Mouse (Mus musculus) brain, embryonic 14.5 days (tissue): ENCODE data around the gene Gm21905.

Source experiments
- CTCF ChIP-seq: fragments of 200-500 bp; IDR thresholded peaks from 2 replicates; pipeline ENCODE4 v1.5.1; 2012; ENCODE audit warnings: inconsistent platforms, mild to moderate bottlenecking, moderate library complexity, borderline replicate concordance; ENCODE audit not compliant: insufficient read depth, insufficient read length; ENCODE audit errors: extremely low read depth
- POLR2A ChIP-seq: fragments of 200-500 bp; IDR thresholded peaks from 2 replicates; pipeline ENCODE4 v1.6.1; 2012; ENCODE audit warnings: mild to moderate bottlenecking, inconsistent platforms, borderline replicate concordance; ENCODE audit not compliant: poor library complexity, insufficient read depth, insufficient read length, severe bottlenecking; ENCODE audit errors: extremely low read depth

- no peak for TF ChIP-seq CTCF
- no peak for TF ChIP-seq POLR2A
Observed at GRCm38 (mm10) chr5:67883564-67884171, 62.6 kb downstream of the Gm21905 start.
